Mouse (Mus musculus) urinary bladder, postnatal 10 days (tissue): Measurements from ENCODE around the gene C8b.

Experiments used
- DNase-seq: peaks from one replicate; pipeline ENCODE4 v3.0.0; 2022; ENCODE audit warnings: low spot score

The C8b gene

DNA sequence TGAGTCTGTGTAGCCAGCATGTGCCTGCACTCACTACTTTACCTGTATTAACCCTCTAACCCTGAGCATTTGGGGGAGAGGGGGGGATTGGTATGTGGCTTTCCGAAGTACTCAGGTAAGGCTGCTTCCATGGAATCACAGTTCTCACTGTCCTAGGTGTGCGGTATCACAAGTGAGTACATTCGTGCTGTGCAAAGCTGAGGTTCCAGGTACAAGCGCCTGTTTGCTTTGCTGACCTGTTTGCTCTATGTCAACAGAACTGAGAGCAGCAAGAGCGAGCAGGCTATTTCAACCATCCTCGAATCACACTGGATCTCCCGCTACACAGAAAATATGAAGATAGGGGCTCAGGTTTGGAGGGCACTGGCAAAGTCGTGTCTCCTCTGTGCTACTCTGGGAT is at the start of gene C8b:
Gene C8b (plus strand): TSS at position 253 of the 400 bp plus-strand sequence.
- DNase-seq = no peak

GRCm38 (mm10) chr4:104716506-104716905 is 49.6 kb upstream of the C8b start:
- DNase-seq = no peak

DNA sequence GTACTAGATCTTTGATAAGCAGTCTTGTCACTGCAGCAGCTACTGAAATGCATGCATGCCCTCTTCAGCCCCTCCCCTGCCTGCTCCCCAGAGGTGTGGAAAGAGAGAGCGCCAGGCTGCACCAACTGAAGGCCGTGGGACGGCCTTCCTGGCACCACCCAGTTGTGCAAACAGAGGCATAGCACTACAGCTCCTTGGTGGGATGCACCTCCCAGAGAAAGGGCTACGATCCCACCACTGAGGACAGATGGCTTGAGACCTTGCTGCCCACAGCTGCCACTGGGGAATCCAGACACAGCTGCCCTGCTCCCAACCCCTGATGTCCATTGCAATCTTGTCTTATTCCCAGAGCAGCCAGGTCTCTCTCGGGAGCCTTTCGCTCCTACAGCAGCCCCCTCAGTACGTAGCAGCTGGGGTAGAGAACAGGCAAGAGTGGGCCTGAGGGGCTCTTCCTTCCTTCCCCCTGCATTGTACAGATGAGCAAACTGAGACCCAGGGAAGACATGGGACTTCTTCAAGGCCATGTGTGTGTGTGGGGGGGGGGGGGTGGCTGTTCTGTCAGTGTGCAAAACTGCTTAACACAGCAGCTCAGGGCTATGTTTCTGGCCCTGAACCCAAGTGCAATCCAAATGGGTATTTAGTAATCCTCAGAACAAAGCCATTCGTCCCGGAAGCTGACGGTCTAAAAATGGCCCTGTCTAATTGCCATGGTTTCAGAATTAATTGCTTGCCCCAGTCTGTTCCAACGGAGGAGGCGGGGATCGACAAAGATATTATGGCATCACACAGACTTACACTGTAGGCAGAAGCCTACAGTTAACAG is 46.9 kb upstream of the C8b start:
- DNase-seq = no peak

DNA sequence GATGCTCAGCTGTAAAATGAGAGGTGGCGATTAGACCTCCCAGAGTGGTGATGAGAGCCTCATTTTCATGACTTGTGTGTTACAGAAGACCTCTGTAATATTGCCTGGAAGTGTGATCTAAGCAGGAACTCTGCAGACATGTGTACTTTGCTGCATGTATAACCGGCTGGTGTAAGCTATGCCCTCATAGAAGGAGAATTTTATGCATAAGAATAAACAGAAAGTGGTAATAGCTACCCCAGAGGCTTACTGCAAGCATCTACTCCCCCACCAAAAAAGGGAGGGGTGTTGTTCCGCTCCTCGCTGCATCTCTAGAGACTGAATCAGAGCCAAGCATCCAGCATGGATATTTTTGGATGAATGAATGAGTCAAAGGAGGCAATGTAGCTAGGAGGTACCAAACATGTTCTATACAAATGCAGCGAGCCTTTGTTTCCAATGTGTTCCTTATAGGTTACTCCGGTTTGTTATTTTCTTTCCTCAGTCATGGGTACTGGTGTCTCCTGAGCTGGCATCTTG is 42.5 kb upstream of the C8b start:
- DNase-seq = no peak

GRCm38 (mm10) chr4:104724258-104724657 is 41.9 kb upstream of the C8b start:
- DNase-seq = no peak

- no peak for DNase-seq
These were observed 40.4 kb upstream of the C8b start for GRCm38 (mm10) chr4:104725673-104726072.

DNA sequence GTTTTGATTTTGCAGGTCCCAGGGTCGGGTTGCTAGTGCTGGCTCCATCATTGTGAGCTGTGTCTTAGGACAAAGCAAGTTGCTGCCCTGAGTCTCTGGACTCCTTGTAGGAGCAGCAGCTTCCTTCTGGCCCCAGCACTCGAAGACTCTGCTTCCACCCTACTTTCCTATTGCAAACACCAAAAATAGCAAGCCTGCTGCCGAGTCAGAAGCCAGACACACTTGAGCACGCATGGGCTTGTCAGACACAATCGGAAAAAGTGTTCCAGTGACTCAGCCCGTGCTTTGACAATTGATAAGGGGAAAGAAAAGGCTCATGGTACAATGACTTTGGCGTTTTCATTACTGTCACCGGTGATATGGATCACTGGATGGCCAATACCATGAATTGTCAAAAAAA is 36.9 kb upstream of the C8b start:
- DNase-seq = no peak

DNA sequence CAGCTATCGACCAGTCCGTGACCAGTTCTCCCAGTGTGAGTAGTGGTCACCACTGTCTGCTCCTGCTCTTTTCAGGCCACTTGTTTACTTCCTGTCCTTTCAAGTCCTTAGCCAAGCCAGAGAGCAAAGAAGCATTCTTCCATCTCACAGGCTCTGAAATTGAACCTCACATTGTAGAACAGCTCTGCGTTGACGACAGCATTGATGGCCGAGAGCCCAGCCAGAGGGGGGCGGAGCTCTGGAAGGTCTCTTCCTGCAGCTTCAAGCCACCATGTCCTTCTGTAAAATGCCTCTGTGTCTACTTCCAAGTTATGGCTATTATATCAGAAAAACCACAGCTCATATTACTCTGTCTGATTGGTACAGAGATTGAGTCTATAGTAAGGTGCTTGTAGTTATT is 19.6 kb upstream of the C8b start:
- DNase-seq = no peak

DNA sequence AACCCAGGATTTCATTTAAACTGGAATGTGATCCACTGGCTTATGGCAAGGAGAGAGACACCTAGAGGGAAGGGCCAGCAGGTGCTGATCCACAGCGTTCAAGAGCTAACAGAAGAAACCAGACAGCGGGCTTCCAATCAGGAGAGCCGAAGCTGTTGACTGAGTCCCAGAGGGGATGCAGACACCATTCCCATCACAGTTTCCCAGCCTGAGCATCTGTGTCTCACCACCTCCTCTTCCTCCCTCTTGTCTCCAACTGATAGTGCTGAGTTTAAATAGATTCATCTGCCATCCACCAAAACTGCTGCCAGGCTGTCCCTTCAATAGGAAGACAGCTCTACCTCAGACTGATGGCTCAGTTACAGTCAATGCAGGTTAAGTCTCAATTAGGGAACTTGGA is 12.0 kb upstream of the C8b start:
- no peak for DNase-seq

DNA sequence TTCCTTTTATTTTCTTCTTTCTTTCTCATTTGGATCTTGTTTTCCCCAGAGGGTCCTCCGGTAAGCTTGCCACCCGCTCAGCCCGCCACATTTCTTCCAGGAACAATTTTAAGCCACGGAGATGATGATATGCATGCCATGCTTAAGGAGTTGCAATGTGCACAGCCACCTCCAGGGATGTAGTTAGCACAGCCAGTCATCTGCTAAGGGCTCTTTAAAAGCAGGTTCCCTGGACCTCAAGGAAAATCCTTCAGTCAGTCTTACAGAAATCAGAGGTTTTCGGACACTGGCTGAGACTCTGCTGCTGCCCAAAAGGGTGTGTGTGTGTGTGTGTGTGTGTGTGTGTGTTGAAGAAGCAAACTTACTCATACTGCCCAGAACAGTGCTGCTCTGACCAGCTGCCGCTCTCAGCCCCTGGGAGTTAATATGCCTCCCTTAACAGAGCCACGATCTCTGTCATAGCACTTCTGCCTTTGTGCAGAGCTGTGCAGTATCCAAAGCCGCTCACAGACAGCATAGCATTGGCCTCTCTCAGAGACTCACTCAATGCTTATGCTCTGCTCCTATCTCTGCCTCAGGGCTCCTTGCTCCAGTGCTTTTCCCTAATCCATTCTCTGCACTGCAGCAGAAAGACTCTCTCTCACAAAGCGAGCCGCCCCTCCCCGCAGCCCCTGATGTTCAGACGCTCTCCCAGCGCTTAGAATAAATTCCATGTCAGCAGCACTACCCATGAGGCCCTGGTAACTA is 5.1 kb upstream of the C8b start:
- no peak for DNase-seq

- DNase-seq = no peak
These were observed 2.1 kb downstream of the C8b start for GRCm38 (mm10) chr4:104768190-104768589.

DNA sequence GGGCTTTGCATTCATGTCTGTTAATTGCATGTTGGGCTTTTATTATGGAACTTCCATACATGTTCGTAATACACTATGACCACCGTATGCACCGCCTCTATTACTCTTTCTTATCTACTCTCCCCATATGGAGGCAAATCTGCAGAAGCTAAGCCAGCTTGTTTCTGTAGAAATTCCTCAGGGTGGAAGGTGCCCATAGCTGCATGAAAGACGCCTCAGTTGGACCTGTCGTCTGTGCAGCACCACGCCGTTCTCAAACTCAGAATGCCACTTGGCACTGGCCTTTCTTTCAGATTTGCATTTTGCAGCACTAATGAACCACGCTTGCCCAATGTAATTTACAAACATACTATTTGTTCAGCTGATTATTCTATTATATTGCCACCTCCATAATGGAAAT is 3.5 kb downstream of the C8b start:
- DNase-seq = no peak

DNA sequence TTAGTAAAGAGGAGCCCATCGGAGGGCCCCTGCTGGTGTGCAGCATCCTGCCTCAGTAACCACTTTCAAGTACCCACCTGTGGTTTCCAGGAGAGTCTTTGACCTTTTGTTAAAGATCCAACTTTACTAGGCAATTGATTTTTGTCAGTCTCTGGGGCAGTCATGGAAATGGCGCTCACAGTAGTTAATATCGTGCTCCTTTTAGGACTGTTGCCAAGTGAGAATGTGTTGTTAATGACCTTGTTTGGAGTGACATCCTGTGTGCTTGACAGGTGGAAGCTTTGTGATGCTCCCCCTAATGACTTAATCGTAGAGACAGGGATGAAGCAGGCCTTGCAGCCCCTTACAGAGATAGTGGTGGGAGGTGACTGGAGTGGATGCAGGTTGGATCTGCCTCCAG is 4.2 kb downstream of the C8b start:
- no peak for DNase-seq

DNA sequence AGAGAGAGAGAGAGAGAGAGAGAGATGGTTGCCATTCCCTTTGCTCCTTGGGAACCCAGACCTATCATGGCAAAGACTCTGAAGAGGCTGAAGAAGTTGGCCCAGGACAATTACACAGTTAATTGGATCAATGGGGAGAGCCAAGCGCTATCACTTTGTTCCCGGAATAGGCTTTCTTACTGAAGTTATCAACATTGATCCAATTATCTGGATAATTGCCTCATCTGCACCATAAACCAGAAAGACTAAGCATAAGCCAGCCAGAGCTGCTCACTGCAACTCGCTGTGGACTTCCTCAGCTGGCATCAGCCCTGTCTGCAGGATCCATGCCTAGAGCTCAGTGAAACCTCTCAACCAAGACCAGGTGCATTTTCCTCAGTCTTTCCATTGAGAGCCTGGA is 9.5 kb downstream of the C8b start:
- no peak for DNase-seq

DNA sequence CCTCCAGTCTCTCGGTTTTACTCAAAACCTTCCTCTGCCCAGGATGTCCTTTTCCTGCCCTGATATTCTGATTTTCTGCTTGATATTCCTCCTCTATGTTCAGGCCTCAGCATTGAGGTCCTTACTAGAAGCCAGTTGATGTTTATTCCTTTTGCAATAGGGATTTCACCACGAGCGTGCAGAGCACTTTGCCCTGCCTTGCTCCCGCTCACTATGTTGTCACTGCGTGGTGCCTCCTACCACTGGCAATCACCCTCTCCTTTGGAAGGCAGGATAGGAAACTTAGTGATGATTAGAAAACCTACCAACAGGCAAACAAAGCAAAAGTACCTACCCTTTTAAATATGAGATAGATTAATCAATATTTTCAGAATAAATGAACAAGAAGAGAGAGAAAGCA is 13.3 kb downstream of the C8b start:
- DNase-seq = no peak

DNA sequence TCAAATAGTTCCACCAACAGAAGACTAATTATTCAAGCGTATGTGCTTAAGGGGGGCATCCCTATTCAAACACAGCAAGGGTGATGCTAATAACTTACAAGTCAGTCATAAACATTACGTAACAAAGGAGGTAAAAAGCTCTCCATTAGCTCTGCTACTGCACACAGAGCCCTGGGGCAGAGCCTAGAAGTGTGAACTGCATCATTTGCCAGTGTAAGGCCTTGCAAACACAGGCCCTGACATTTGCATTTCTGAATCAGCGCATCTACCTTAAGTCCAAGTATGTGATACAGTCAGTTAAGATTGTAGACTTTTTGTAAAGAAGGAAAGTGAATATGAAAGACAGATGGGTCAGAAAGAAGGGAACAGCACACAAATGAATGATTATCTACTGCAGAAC is 15.3 kb downstream of the C8b start:
- DNase-seq = no peak

DNA sequence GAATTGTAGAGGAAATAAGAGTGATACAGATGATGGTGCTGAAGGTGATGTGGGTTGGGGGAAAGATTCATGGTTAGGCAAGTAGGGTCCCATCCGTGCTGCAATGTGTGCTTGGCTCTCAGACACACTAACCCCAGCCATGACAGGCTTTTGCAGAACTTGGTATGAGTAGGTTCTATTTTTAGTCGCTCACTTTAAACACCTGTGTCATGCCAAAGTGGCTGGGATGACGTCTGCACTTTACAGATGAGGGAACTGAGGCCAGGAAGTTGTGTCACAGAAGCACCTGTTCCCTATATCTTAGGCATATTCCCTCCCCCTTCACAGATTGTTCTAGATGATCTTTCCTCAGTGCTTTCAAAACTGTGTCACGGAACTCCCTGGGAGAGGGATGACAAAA is 16.2 kb downstream of the C8b start:
- no peak for DNase-seq

DNA sequence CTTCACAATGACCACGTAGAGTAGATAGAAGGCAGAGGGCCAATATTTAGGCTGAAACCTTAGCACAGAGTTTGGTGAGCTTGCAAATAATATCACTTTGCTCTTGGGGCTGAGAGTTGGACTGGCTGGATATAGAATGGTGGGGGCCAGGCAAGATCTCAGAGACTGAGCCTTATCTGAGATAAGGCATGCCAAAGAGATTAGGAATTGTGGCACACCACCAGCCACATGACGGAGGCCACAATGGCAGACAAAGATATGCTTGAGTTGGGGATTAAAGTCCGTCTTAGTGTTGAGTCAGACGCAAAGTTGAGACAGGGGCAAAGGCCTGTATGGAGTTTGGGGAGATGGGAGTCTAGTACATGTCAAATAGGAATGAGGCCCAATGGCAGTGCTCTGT is 26.0 kb downstream of the C8b start:
- DNase-seq = no peak

DNA sequence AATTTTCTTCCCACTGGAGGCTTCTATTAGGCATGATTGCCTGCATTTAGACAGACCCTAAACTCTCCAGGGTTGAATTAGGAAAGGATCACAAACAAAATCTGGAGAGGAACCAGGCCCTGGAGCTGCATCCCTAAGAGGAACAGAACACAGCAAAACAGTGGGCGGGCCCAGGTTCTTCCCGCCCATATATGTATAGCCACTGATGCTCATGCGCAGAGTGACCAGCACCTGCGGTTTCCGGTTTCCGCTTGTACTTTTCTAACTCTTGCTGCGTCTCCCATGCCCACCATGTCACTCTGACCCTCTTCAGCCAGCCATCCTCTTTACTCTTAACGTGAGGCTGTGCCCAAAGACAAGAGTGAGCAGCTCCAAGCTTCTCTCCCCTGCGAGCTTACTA is 32.8 kb downstream of the C8b start:
- DNase-seq = no peak

DNA sequence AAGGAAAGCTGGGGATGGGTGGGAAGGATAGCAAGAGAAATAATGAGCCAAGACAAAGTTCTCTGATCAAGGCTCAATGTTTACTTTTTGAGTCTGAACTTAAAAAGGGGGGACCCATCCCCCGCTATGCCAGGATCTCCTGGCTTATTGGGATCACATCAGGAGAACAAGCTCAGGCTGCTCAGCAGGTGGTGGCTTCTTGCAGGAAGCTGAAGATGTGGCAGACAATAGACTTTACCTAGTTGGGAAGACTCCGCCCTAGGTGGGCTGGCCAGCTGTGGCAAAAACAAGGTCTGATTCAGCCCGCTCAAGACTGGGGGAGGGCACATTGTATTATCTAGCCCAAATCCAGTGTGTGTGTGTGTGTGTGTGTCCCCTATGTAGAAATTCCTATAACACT is 35.5 kb downstream of the C8b start:
- DNase-seq = no peak

- no peak for DNase-seq
These were observed 38.0 kb downstream of the C8b start for GRCm38 (mm10) chr4:104804100-104804499.

DNA sequence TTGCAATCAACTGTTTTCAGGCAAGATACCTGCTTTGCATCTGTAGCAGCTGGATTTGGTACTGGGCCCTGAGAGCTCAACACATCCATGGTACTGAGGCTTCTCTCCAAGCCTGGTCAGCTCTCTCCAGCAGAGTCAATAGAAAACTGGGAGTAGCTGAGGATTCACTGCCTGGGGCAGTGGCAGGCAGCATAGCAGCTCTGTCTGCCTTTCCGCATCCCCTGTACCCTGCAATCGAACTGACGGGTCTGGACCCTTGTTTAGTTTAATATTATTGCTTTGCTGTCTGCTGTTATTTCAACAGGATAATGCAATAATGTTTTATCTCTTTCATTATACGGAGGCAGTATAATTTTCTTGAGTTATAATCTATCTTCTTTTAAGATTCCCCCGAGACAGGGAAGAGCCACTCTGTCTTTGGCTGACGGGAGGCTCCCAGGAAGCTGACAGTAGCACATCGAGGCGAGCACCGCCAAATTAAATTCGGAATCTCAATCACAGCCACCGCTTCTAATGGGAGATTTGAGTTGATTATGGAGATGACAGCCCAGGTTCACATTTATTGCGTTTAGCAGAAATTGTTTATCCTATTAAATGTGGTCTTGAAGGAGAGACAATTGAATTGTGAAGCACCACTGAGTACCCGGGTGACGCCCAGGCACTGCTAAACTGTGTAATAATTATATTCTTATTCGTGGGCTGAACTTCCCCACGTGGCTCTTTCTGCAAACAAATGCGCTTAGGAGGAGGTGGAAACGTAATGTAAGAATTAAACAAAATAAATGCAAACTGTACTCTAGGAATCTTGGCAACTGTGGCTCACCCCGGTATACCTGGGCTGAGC is 39.5 kb downstream of the C8b start:
- no peak for DNase-seq
